Mouse (Mus musculus): ENCODE data around the gene Abca7. TPM values are rescaled to one million over a fixed set of nuclear protein-coding genes. Genes with fewer than 3 reads are reported as not detected.
"Not testable (repeated sequence)": the region's sequence is repeated elsewhere in the genome, so short reads cannot be mapped to it uniquely, and the experiment has no call there.

Gene Abca7
- total RNA-seq, 2 experiments from 2014 or later = 10.3 to 13.0 TPM

DNA sequence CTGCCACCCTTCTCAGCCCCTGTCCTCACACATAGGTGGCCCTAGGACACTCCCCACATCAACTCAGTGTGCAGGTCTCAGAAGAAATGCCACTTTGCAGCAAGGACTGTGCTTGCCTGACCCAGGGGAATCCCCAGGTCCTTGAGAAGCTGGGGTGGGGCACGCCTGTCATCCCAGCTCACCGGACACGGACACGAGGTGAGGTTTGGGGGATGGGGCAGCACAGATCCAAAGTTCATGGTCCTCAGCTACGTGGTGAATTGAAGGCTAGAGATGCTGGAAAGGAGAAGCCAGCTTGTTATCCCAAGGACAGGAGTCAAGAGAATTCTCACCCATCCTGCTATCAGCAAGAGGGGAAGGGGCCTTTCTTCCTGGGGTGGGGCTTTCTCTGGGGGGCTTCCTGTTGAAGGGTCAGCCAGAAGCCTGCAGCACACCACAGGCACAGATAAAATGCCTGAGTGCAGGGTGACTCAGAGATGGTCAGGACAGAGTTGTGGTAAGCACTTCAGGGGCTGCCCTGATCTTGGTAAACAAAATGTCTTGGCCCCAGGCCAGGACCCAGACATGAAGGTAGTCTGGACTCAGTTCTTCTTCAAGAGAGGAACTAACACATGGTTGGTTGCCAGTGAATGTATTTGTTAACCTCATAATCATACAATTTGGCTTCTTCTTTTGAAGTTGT, 36.6 kb downstream of the Abca7 start:
- intact Hi-C loops (cut with DNase I) = no loop called here

DNA sequence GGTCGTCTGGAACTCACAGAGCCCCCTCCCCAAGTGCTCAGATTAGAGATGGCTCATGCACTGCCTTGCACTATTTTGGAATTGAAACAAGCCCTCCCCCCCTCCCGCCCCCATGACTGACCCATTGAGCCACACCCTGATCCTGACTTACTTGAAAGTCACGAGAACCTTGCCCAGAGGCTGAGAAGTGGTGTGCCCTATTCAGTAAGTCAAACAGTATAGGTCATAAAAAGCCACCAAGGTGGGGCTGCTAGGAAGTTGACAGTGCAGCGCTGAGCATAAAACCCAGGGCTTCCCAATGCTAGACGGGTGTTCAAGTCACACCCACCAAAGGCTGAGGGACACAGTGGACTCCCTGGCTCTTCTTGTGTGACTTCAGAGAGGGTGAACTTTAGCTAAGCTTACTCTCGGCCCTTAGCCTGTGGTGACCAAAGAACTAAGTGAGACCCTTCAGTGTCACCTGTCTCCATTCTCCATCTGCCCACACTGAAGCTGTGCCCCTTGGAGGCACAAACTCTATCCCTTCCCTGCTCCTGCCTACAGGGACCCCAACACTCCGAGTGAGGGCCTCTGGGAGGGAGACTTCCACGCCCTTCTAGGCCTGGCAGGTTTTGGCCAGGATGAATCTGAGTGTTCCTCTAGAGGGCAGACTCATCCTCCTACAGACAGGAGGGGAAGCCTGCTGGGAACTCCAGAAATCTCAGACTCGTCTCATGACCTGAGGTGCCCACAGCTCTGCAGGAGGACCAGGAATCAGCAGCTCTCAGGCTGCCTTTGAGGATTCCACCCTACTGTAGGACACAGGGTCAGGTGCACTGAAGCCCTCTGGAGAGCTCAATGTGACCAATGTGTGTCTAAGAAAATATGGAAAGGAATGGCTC, 37.5 kb downstream of the Abca7 start:
- intact Hi-C loops (cut with DNase I) = no loop called here
- DNase-seq (ENCODE audit: low spot score in 2 of 2) = peak in 1 of 2 experiments; percentile 25

More for the DNA sequence above, 36.6 kb downstream of the Abca7 start:
- no peak for DNase-seq (ENCODE audit: low spot score in 2 of 2)

DNA sequence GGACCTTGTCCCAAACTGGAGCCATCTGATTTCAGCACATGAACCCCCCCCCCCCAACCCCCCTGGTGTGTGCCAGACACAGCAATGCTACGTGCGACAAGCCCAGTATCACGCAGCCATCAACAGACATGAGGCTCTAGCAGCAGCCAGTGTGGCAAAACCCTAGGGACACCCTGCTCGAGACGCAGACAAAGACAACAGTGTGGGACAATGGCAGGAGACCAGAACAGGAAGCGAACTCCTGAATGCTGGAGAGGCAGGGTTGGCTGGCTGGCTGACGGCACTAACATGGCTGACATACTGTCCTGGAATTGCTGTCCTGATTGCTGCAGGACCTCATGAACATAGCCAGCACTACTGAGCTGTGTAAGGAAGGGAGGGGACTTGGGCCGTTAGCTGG, 38.9 kb downstream of the Abca7 start:
- intact Hi-C loops (cut with DNase I) = no loop called here
- DNase-seq (ENCODE audit: low spot score in 2 of 2) = no peak

DNA sequence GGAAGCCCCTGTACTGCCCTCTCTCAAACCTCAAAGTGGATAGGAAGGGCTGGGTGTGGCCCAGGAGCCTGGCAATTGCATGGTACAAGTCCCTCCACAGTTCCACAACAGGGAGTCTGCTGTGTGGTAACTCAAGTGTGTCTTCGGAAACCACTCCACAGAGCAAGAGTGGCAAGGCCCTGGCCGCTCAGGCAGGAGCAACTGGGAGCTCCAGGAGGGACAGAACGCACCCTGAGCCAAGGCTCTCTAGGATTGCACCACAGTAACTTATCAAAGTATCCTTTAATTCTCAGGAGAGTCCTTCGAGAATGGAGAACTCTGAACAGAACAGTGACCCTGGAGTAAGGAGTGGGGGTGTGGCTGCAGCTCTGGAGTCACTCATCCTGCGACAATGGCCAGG, 39.4 kb downstream of the Abca7 start:
- intact Hi-C loops (cut with DNase I) = no loop called here
- DNase-seq (ENCODE audit: low spot score in 2 of 2) = no peak

DNA sequence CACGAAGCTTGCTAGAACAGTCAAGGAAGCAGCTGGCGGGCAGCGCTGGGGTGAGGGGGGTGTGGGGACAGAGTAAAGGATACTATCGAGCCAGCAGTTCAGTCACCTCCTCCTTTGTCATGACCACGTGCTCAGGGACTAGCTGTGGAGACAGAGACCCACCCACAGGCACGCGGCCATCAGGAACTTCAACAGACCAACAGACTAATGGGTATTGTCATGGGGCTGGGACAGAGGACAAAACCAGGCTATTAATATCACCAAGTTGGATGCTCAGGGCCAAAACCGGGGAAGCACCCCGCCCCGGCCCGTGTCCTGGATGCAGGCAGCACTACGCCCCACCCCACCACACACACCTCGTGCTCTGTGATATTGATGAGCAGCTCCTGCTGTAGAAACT, 40.5 kb downstream of the Abca7 start:
- intact Hi-C loops (cut with DNase I) = no loop called here
- DNase-seq (ENCODE audit: low spot score in 2 of 2) = no peak

DNA sequence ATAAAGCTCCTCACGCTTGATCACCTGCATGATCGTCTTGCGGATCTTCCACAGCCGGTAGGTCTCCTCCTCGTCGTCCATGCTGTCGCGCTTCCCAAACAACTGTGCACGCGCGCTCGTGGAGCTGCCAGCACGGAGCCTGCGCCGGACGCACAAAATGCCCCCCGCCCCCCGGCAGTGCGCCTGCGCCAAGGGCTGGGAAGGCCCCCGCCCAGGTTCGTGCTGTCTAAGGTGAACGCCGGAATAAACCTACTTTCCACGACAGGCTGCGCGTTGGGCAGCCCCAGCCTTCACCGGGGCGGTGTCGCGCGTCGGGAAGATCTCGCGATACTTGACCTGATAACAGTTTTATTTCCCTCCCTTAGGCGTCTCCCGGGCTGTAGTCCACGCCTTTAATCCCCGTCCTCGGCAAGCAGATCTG, 43.3 kb downstream of the Abca7 start, which contains the start of gene Polr2e:
Gene Polr2e (minus strand): TSS at position 237 of the 421 bp plus-strand sequence.
- intact Hi-C loops (cut with DNase I) = loop anchor here (2.0 kb wide), 3 partner anchors 43 to 75 kb away; partner anchors contain the start of genes Abca7, Stk11 and Tmem259
- DNase-seq (ENCODE audit: low spot score in 2 of 2) = peak; percentile 96 to 97

DNA sequence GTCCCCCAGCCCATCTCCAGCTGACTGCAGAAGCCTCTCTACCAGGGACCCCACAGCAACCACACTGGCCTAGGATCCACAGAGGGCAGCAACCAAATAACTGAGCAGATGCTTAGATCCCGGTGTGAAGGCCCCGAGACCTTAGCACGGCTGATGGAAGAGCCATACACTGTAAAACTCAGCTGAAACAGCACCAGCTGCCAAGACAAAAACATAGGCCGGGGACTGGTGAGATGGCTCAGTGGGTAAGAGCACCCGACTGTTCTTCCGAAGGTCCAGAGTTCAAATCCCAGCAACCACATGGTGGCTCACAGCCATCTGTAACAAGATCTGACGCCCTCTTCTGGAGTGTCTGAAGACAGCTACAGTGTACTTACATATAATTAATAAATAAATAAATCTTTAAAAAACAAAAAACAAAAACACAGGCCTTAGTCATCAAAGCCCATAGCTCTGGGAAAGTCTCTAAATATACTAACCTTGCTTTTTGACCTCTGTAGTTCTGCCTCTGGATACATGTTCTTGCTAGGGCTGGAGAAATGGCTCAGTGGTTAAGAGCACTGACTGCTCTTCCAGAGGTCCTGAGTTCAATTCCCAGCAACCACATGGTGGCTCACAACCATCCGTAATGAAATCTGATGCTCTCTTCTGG, 45.2 kb downstream of the Abca7 start:
- intact Hi-C loops (cut with DNase I); DNase-seq (ENCODE audit: low spot score in 2 of 2): not testable (repeated sequence)

DNA sequence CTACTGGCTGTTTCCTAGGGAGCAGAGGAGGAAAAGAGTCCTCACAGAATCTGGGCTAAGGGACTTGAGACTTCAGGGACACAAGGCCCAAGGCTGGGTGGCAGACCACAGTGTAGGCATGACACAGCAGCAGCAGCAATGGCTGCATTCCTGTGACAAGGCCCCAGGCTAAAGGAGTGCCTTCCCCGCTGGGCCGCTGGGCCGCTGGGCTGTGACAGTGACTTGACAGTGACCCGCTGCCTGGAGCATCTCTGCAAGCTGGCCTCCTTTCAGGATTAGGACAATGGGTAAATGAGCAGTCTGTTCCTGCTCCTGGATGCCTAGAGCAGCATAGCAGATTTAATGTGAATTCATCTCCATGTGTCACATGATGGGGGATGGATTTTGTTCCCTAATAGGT, 47.8 kb downstream of the Abca7 start:
- DNase-seq (ENCODE audit: low spot score in 2 of 2) = no peak
- intact Hi-C loops (cut with DNase I) = no loop called here

DNA sequence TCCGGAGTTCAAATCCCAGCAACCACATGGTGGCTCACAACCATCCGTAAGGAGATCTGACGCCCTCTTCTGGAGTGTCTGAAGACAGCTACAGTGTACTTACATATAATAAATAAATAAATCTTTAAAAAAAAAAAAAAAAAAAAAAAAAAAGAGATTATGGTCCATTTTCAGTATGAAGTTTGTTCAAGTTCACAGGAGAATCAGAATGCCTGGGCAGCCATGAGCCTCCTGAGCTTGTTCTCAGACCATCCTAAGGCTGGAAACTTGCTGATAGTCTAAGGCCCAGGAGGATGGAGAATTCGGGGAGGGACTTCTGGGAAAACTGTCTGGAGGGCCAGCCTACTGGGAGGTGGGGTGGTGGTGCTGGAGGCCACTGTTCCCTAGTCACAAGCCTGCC, 49.1 kb downstream of the Abca7 start:
- not testable (repeated sequence) for DNase-seq (ENCODE audit: low spot score in 2 of 2)

DNA sequence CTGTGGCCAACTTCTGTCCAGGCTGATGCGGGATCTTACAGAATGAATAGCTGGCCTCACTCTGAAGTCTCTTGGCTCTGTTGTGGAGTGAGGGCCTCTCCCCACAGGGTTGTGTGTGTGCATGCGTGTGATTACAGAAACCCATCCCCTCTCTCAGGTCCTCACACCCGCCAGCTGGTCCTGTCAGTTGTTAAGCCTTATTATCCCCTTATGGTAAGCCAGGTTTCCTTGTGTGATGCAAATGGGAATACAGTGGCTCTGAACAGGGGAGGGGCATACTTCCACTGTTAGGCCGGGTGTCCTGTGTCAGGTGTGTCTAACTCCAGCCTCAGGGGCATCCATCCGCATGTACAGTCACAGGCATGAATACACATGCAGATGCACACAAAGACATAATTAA, 49.5 kb downstream of the Abca7 start:
- intact Hi-C loops (cut with DNase I) = no loop called here

More for the DNA sequence above, 49.1 kb downstream of the Abca7 start:
- intact Hi-C loops (cut with DNase I) = not testable (repeated sequence)

DNA sequence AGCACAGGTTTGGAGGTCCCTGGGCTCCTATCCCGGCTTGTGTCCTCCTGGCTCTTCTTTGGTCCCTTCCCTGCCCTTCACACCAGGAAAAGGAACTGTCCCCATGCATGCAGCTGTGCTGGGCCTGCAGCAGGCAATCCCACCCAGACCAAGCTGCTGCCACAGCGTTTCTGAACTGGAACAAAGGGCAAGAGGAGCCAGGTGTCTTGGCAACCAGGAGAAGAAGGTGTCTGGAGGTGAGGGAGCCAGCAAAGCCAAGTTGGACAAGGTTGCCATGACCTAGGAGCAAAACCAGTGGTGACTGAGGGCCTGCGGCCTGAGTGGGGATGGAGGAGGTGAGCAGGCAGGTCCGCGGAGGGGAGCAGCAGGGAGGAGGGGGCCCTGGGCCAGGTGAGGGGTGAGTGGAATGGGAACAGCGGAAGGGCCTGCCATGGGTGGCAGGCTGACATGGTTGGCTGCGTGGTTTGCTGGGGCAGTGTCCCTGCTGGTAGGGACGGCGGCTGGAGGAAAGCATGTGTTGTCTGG, 50.8 kb downstream of the Abca7 start, which contains the start of gene Gpx4:
Gene Gpx4 (plus strand): TSS at position 126 of the 525 bp plus-strand sequence.
- no peak for DNase-seq (ENCODE audit: low spot score in 2 of 2)
- intact Hi-C loops (cut with DNase I) = no loop called here

More for the DNA sequence above, 49.5 kb downstream of the Abca7 start:
- no peak for DNase-seq (ENCODE audit: low spot score in 2 of 2)

DNA sequence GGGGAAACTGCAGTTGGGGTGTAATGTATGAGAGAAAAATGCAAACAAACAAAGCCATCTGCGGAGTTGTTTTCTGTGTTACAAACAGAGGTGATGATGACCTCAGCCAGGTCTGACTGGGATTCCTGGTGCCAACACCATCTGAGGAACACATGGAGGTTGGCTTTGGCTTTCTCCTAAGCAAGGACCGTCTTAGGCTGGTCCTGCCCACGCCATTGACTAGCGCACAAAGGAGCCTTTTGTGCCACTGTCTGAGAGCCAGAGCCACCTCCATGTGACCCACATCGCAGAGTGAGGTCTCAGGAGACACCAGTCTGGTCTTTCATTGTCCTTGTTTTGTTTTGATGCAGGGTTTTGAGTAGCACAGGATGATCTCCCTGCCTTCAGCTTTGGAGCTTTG, 52.1 kb downstream of the Abca7 start:
- DNase-seq (ENCODE audit: low spot score in 2 of 2) = no peak
- intact Hi-C loops (cut with DNase I) = no loop called here

DNA sequence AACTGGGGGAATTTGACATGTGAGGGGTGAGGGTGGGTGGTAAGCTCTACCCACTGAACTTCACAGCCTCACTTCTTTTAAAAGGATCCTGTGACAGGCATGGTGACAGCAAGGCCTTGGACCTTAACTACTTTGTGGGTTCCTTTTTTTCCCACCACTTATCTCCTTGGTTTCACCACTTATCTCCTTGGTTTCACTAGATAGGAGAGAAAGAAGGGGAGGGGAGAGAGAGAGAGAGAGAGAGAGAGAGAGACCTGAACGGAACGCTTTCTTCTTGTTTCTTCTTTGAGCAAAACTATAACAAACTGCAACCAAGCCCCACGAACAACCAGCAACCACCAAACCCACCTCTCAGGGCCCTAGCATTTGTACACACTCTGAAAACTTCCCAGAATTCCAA, 52.5 kb downstream of the Abca7 start:
- DNase-seq (ENCODE audit: low spot score in 2 of 2) = no peak
- intact Hi-C loops (cut with DNase I) = no loop called here

DNA sequence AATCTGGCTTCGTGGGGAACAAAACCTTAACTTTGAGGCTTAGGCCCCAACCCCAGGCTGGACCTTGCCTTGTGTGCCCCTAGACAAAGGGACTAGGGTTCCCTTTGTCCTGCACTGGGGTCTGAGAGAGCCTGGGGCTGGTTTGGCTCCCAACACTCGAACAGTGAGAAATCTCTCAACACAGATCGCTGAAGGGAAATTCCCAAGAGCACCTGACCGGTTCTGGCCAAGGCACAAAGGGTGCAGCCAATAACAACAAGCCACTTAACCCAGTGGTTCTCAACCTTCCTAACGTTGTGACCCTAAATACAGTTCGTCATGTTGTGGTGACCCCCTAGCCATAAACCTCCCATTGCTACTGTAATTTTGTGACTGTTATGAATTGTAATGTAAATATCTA, 54.0 kb downstream of the Abca7 start:
- intact Hi-C loops (cut with DNase I) = loop anchor here (5.0 kb wide), 1 partner anchor 62 kb away; no protein-coding TSS in a partner anchor
- no peak for DNase-seq (ENCODE audit: low spot score in 2 of 2)

DNA sequence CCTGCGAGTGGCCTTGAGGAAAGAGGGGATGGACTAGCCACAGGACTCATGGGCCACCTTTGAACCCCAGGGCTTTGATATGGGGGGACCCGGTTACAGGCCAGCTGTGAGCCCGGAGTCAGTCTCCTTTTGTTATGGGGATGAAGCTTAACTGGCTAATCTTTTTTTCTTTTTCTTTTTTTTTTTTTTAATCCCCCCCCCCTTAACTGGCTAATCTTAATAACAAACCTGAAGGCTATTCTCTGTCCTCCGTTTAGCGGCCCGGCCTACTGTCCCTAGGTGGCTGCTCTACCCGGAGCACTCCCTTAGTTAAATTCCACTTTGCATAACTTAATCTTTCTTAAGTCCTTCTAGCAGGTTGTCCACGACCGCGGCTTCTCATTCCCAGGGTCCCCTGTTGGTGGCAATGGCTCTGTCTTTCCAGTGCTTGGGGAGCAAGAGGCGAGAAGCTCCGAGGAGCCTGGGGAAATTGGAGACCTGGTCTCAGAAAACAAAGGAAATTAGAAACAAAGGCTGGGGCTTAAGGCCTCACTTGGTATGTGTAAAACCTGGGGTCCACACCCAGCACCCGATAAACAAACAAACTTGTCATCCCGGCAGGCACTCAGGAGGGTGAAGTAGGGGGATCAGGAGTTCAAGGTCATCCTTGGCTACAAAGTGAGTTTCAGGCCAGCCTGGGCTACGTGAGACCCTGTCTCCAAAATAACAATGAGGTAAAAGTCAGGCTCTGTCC, 54.8 kb downstream of the Abca7 start:
- intact Hi-C loops (cut with DNase I) = loop anchor here (5.0 kb wide), 1 partner anchor 61 kb away; no protein-coding TSS in a partner anchor
- no peak for DNase-seq (ENCODE audit: low spot score in 2 of 2)

DNA sequence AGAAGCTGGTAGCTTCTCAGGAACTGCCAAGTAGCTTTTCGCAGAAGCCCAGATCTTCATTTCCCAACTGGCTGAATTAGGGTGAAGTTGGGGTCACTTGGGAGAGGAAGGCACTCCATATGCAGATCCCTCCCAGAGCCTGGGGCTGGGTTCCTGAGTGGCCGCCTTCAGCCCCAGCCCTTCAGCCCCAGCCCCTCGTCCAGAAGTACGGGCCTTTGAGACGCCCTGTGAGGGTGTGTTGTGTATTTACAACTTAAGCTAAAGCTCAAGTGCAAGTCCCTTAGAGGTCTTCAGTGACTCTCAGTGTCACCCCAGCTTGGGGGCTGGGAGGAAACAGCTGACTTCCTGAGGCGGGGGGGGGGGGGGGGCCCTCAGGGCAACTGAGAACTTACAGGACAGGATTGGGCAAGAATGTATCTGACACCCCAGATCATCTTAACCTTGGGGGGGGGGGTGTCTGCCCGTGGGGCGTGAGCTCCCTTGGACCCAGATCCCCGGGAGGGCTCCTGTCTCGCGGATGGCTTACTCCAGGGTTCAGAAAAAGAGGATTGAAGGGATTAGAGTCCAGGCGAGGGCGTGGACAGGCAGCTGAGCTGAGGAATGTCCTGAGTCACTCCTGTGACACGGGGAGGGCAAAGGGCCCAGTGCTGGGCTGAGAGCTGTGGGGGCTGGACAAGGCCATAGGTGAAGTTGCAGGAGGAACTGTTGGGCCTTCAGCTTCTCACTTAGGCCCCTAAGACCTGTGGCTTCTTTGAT, 55.5 kb downstream of the Abca7 start:
- intact Hi-C loops (cut with DNase I) = loop anchor here (5.0 kb wide), 1 partner anchor 61 kb away; no protein-coding TSS in a partner anchor
- DNase-seq (ENCODE audit: low spot score in 2 of 2) = no peak

DNA sequence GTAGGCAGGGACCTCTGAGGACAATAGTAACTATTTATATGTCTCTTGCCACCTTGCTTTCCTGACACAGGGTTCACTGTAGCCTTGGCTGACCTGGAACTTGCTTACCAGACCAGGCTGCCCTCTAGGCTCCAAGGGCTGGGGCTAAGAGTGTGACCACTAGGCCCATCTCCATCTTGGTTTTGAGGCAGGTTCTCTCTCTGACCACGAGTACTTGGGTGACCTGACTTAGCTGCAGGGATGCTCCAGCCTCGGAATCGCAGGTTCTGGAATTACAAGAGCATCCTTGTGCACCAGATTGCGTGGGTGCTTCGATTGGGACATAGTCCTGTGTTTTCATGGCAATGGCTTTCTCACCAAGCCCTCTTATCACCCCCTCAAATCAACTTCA, 56.1 kb downstream of the Abca7 start:
- intact Hi-C loops (cut with DNase I) = loop anchor here (5.0 kb wide), 1 partner anchor 60 kb away; no protein-coding TSS in a partner anchor
- DNase-seq (ENCODE audit: low spot score in 2 of 2) = no peak

DNA sequence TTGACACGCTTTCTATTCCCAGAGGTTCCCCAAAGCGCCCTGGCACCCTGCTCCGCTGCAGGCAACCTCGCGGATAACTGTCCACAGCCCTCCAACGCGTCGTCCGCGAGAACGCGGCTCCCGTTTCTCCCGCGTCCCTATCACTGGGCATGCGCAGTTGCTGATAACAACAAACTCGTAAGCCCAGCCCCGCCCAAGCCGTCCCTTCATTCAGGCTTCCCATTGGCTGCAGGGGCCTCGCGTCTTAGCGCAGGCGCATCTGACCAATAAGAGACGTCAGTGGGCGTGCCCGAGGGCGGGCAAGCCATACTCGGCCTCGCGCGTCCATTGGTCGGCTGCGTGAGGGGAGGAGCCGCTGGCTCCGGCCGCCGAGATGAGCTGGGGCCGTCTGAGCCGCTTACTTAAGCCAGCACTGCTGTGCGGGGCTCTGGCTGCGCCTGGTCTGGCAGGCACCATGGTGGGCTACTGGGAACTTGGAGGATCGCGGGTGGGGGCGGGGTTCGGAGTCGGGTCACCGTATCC, 57.0 kb downstream of the Abca7 start:
- DNase-seq (ENCODE audit: low spot score in 2 of 2) = peak; percentile 99 to 100
- intact Hi-C loops (cut with DNase I) = loop anchor here (5.0 kb wide), 1 partner anchor 59 kb away; no protein-coding TSS in a partner anchor
